Mouse (Mus musculus) forebrain, embryonic 10.5 days (tissue): ENCODE measurements at regions not wholly inside any gene's neighbourhood (a gene's known extent, or its start where the extent isn't known, plus 50 kb on each side); places are given as distances from the start of the nearest gene placed in this dataset.
"Not testable (repeated sequence)": the region's sequence is repeated elsewhere in the genome, so short reads cannot be mapped to it uniquely, and the experiment has no call there.

Source experiments
- DNase-seq: peaks from one replicate; pipeline ENCODE4 v3.0.0-alpha.2; 2017; ENCODE audit warnings: low spot score; ENCODE audit errors: extremely low spot score
- H3K27ac ChIP-seq: fragments of 300-500 bp; sonication (generic); 2 replicates; pipeline ENCODE4 v1.5.1; 2016; ENCODE audit warnings: mild to moderate bottlenecking
- H3K27me3 ChIP-seq: fragments of 300-500 bp; sonication (generic); 2 replicates; pipeline ENCODE4 v1.6.1; 2016; ENCODE audit warnings: mild to moderate bottlenecking; ENCODE audit not compliant: poor library complexity, severe bottlenecking
- H3K36me3 ChIP-seq: fragments of 300-500 bp; sonication (generic); replicated peaks from 2 replicates; pipeline ENCODE4 v1.6.1; 2016; ENCODE audit warnings: mild to moderate bottlenecking, moderate library complexity
- H3K4me1 ChIP-seq: fragments of 300-500 bp; sonication (generic); 2 replicates; pipeline ENCODE4 v1.6.1; 2016
- H3K4me3 ChIP-seq: fragments of 300-500 bp; sonication (generic); 2 replicates; pipeline ENCODE4 v1.5.1; 2016; ENCODE audit warnings: mild to moderate bottlenecking, moderate library complexity
- H3K9me3 ChIP-seq: fragments of 300-500 bp; sonication (generic); 2 replicates; pipeline ENCODE4 v1.6.1; 2016; ENCODE audit warnings: mild to moderate bottlenecking, moderate library complexity
- WGBS: fragments of 180-500 bp; shearing (Covaris S2); methylation state at CpG from one replicate; pipeline ENCODE4 v1.1.7; 2016; 5-methylcytosine and 5-hydroxymethylcytosine counted together

GRCm38 (mm10) chr7:60622271-60623249 lies 482.5 kb upstream of the Snrpn start:
- Histone ChIP-seq H3K27ac (peak overlapping the region; percentile 74), H3K4me3 (peak overlapping the region; percentile 44)
- WGBS, result 31% methylated on average over 29 of the region's 29 CpGs
- not testable (repeated sequence) for H3K4me1 ChIP-seq, H3K9me3 ChIP-seq, H3K36me3 ChIP-seq, H3K27me3 ChIP-seq
- peak; percentile 71 for DNase-seq

GRCm38 (mm10) chr7:60617070-60617674 lies 477.2 kb upstream of the Snrpn start:
- H3K4me3 ChIP-seq, H3K27me3 ChIP-seq, H3K27ac ChIP-seq, H3K36me3 ChIP-seq, H3K9me3 ChIP-seq, H3K4me1 ChIP-seq: not testable (repeated sequence)
- peak; percentile 16 for DNase-seq
- 7% methylated on average over 5 of the region's 5 CpGs for WGBS
